Mouse (Mus musculus) embryonic stem cell, embryonic (primary cell): Measurements from ENCODE around the gene Pla2g2e.

Experiments used
- CTCF ChIA-PET, 4 experiments: fragments of 300-600 bp in 2 of 4; fragments of 350-600 bp in 2 of 4; sonication (Branson Sonifier 250); formaldehyde crosslinking; loops; one replicate each; lab custom pipeline; 2022; ENCODE audit warnings: inconsistent platforms in 2 of 4; lab: Charles Lee
- POLR2A ChIA-PET, 4 experiments: fragments of 300-600 bp in 2 of 4; fragments of 350-600 bp in 2 of 4; sonication (Branson Sonifier 250); formaldehyde crosslinking; loops; one replicate each; lab custom pipeline; 2022; ENCODE audit warnings: antibody characterized with exemption in 4 of 4, inconsistent platforms in 1 of 4; lab: Charles Lee

Pla2g2e gene

DNA sequence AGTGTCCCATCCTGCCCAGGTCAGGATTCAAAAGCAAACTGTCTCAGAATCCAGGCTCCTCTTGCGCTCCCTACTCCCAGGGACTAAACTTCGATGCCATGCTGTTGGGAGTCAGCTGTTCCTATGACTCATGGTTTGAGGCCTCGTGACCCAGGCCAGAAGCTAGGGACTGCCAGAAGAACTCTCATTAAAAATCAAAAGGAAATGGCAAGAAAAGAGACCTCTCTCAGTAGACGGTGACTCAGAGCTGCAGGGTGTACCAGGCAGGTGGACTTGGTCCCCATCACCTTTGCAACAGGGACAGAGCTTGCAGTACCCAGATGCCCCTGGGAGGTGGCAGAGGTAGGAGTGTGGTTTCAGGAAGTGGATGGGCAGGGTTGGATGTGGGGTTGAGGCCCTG, at the start of gene Pla2g2e:
TSS of gene Pla2g2e (plus strand) at position 212 of the 400 bp plus-strand sequence.
- CTCF ChIA-PET, result interaction anchor here (0.6 to 1.8 kb wide), 9 partner anchors 11 to 375 kb away, joined by 3 to 6 read pairs (median 4); no protein-coding TSS in a partner anchor
- POLR2A ChIA-PET, result interaction anchor here in 1 of 4 experiments (0.9 kb wide), 1 partner anchor 9 kb away, joined by 3 read pairs; no protein-coding TSS in a partner anchor

DNA sequence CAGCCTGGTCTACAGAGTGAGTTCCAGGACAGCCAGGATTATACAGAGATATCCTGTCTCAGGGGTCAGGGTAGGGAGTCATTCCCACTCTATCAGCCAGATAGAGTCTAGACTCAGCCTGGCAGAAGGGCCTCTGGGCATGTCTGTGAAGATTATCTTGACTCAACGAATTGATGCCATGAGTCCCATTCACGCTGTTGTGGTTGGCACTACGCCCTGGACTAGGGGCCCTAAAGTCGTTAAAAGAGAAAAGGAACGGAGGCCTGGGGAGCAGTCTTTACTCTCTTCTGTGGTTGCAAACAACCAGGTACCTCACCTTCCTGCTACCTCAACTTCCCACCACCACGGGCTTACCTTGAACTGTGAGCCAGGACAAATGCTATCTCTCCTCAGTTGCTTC, 37.9 kb upstream of the Pla2g2e start:
- CTCF ChIA-PET, result interaction anchor here in 1 of 4 experiments (2.5 kb wide), 1 partner anchor 17 kb away, joined by 17 read pairs; no protein-coding TSS in a partner anchor
- POLR2A ChIA-PET, result no interaction called here

GRCm38 (mm10) chr4:138840726-138841125, 37.0 kb upstream of the Pla2g2e start:
- ChIA-PET POLR2A (interaction anchor here in 1 of 4 experiments (0.5 to 1.6 kb wide), 4 partner anchors 11 to 165 kb away, joined by 3 to 4 read pairs (median 3); no protein-coding TSS in a partner anchor), CTCF (interaction anchor here (0.6 to 2.5 kb wide), 7 partner anchors 15 to 558 kb away, joined by 3 to 17 read pairs (median 4); no protein-coding TSS in a partner anchor)

- ChIA-PET POLR2A (interaction anchor here in 1 of 4 experiments (1.1 to 1.6 kb wide), 2 partner anchors 12 to 133 kb away, joined by 3 to 4 read pairs; no protein-coding TSS in a partner anchor), CTCF (interaction anchor here (0.6 to 2.5 kb wide), 7 partner anchors 10 to 559 kb away, joined by 3 to 17 read pairs (median 4); no protein-coding TSS in a partner anchor)
Measured at GRCm38 (mm10) chr4:138841386-138841785, 36.4 kb upstream of the Pla2g2e start.

- CTCF ChIA-PET, result interaction anchor here (0.6 to 4.0 kb wide), 39 partner anchors 9 to 532 kb away, joined by 3 to 24 read pairs (median 4); partner anchors contain the start of gene Pla2g2e (in 2 of the 4)
- POLR2A ChIA-PET, result interaction anchor here in 3 of 4 experiments (0.5 to 1.8 kb wide), 12 partner anchors 29 to 1048 kb away, joined by 3 to 11 read pairs (median 4); no protein-coding TSS in a partner anchor
Measured at GRCm38 (mm10) chr4:138851463-138851862, 26.3 kb upstream of the Pla2g2e start.

- POLR2A ChIA-PET, result interaction anchor here in 2 of 4 experiments (0.5 to 1.9 kb wide), 4 partner anchors 12 to 408 kb away, joined by 3 to 6 read pairs (median 4); no protein-coding TSS in a partner anchor
- CTCF ChIA-PET, result interaction anchor here in 3 of 4 experiments (0.7 to 4.0 kb wide), 6 partner anchors 104 to 1176 kb away, joined by 3 to 24 read pairs (median 8); no protein-coding TSS in a partner anchor
Measured at GRCm38 (mm10) chr4:138852961-138853360, 24.8 kb upstream of the Pla2g2e start.

DNA sequence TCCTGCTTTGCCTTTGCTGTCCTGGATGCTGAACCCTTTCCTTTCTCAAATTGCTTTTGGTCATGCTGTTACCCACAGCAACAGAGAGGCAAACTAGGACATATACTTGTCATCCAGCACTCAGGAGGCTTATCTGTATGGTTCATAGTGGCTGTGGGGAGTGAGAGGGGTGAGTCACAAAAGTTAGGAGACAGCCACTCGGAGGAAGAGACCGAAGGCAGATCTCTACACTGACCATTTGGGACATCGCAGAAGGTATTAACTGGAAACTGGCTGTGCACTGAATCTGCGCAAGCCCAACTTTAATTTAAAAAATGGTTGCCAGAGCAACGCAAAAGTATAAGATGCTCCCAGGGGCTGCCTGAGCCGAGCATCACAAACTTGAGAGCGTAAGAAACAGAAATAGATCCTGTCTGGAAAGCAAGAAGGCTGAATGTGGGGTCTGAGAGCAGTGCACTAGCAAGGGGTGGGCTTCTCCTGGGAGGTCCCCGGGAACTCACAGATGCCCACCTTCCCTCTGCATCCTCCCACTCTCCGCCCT, 22.6 kb upstream of the Pla2g2e start:
- POLR2A ChIA-PET, result interaction anchor here in 2 of 4 experiments (0.7 to 0.8 kb wide), 2 partner anchors 147 to 488 kb away, joined by 3 to 4 read pairs; no protein-coding TSS in a partner anchor
- CTCF ChIA-PET, result interaction anchor here in 1 of 4 experiments (1.2 kb wide), 3 partner anchors 147 to 407 kb away, joined by 3 read pairs; no protein-coding TSS in a partner anchor

GRCm38 (mm10) chr4:138856491-138856890, 21.3 kb upstream of the Pla2g2e start:
- CTCF ChIA-PET, result interaction anchor here (0.5 to 3.8 kb wide), 154 partner anchors 8 to 1079 kb away, joined by 3 to 60 read pairs (median 4); partner anchors contain the start of genes Otud3 (in 2 of the 4), Pla2g2e (in 2 of the 4), Camk2n1 (in 1 of the 4) and Fam43b (in 1 of the 4)
- POLR2A ChIA-PET, result interaction anchor here in 3 of 4 experiments (0.6 to 1.8 kb wide), 16 partner anchors 13 to 412 kb away, joined by 3 to 7 read pairs (median 3); partner anchors contain the start of gene Otud3 (in 1 of the 3)

DNA sequence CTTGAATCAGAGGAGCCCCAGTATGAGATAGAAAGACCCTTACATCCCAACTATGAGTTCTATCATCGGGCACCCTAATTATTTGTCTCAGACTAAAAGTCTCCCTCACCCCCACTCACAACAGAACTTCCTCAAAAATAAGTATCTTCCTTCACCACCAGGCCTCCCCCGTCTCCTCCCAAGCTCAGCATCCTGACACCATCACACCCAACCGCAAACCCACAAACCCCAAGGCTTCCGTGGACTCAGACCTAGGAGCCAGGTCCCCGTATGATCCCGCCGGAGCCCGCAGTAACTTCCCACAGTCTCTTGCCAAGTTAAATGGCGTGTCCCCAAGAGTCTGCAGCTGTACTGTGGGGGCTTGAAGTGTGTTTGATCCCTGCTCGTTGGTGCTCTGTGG, 20.2 kb upstream of the Pla2g2e start:
- CTCF ChIA-PET, result interaction anchor here in 3 of 4 experiments (0.6 to 3.8 kb wide), 32 partner anchors 11 to 826 kb away, joined by 3 to 60 read pairs (median 5); partner anchors contain the start of gene Mul1 (in 1 of the 3)
- POLR2A ChIA-PET, result interaction anchor here (0.5 to 2.7 kb wide), 10 partner anchors 14 to 410 kb away, joined by 3 to 14 read pairs (median 4); no protein-coding TSS in a partner anchor

DNA sequence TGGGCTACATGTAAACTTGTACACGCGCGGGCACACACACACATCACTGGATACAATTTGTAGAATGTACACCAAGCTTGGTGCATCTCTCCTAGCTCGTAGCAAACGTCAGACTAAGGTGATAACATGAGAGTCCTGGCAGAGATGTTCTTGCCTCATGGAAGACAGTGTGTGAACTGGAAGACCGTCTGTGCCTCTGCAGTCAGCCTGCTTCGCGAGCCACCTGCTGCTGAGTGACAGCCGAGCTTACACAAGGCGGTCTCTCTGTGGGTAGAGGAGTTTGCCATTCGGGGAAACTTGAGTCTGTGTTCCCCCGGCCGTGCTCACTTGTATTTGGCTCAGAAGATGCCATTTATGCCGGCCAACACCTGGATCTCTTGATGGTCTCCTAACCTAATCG, 19.3 kb upstream of the Pla2g2e start:
- CTCF ChIA-PET, result interaction anchor here (0.6 to 3.8 kb wide), 47 partner anchors 10 to 786 kb away, joined by 3 to 21 read pairs (median 4); partner anchors contain the start of genes Gm13030 (in 1 of the 4), Mul1 (in 1 of the 4), Otud3 (in 1 of the 4) and Pla2g2e (in 1 of the 4)
- POLR2A ChIA-PET, result interaction anchor here (0.6 to 2.7 kb wide), 12 partner anchors 15 to 414 kb away, joined by 3 to 14 read pairs (median 4); no protein-coding TSS in a partner anchor

- POLR2A ChIA-PET, result interaction anchor here in 3 of 4 experiments (0.6 to 2.7 kb wide), 19 partner anchors 16 to 415 kb away, joined by 3 to 14 read pairs (median 4); no protein-coding TSS in a partner anchor
- CTCF ChIA-PET, result interaction anchor here (0.5 to 3.8 kb wide), 79 partner anchors 9 to 1951 kb away, joined by 3 to 21 read pairs (median 4); partner anchors contain the start of genes Gm13030 (in 1 of the 4), Mul1 (in 1 of the 4), Otud3 (in 1 of the 4) and Padi3 (in 1 of the 4)
Measured at GRCm38 (mm10) chr4:138859245-138859644, 18.5 kb upstream of the Pla2g2e start.

DNA sequence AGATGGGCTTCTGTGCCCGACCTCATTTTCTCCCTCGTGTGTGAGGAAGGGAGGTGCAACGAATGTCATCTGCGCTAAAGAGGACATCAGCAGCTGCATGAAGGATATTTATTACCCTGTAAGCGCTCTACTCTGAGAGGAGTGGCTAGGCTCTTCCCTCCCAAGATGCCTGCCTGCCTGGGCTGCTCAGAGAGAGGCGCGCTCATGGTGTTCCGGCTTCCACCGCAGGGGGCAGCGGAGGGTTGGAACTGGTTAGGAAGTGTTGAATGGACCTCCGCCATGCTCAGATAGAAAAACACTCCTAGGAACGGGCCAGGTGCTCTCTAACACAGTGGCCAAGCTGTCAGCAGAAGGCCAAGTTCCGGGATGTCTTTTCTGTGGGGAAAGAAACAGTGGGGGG, 18.0 kb upstream of the Pla2g2e start:
- ChIA-PET CTCF (interaction anchor here (0.6 to 3.8 kb wide), 48 partner anchors 8 to 895 kb away, joined by 3 to 21 read pairs (median 4); partner anchors contain the start of genes Mul1 (in 1 of the 4), Otud3 (in 1 of the 4), Pink1 (in 1 of the 4) and Pla2g2c (in 1 of the 4)), POLR2A (interaction anchor here in 3 of 4 experiments (0.8 to 2.7 kb wide), 14 partner anchors 23 to 415 kb away, joined by 3 to 14 read pairs (median 4); no protein-coding TSS in a partner anchor)

DNA sequence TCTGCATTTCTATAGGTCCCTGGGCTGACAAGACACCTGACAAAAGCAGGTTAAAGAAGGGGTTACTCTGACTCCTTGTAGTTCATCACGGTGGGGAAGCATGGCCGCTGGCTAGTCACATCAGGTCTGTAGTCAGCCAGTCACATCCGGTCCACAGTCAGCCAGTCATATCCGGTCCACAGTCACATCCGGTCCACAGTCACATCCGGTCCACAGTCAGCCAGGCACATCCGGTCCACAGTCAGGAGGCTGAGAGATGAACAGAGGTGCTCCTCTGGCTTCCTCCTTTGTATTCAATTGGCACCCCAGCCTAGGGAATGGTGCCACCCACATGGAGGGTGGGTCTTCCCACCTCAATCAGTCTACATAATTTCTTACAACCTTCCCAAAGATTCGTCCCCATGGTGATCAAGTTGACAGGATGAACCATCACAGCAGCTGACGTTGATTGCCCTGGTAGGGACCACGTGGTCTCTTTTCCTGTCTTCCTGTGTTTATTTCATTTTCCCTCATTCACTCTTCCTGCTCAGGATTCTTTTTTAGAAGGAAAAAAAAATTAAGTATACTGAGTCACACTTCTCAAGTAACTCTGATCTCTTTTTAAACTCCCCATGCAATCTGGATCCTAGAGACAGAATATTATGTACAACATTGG, 14.3 kb upstream of the Pla2g2e start, which contains the start of gene Pla2g5:
TSS of gene Pla2g5 (minus strand) at position 139 of the 655 bp plus-strand sequence.
- ChIA-PET CTCF (no interaction called here), POLR2A (interaction anchor here in 1 of 4 experiments (0.6 kb wide), 1 partner anchor 229 kb away, joined by 4 read pairs; the partner anchor contains the start of gene Nbl1)

DNA sequence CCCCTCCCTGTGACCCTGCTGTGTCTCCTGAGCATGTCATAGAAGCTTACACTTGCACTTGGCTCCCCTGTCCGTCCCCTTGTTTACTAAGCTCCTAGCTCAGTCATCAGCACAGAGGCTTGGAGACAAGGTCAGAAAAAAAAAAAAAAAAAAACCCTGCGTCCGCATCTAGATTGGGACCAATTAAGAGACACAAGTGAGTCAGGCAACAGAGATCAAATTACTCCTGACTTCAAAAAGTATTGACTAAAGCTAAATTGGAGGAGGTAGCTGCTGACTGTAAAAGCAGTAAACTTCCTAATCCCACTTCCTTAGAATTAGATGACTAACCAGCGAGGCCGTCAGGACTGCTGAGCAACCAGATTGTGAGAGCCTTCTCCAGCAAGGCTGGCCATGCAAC, 12.7 kb upstream of the Pla2g2e start:
- CTCF ChIA-PET, result interaction anchor here (0.6 to 1.5 kb wide), 23 partner anchors 9 to 1851 kb away, joined by 3 to 8 read pairs (median 4); partner anchors contain the start of genes Htr6 (in 1 of the 4) and Pla2g2e (in 1 of the 4)
- POLR2A ChIA-PET, result interaction anchor here in 3 of 4 experiments (0.6 to 1.2 kb wide), 11 partner anchors 12 to 956 kb away, joined by 3 to 5 read pairs (median 4); no protein-coding TSS in a partner anchor

- POLR2A ChIA-PET, result interaction anchor here in 1 of 4 experiments (1.1 kb wide), 1 partner anchor 47 kb away, joined by 3 read pairs; the partner anchor contains the start of gene Otud3
- CTCF ChIA-PET, result interaction anchor here in 2 of 4 experiments (0.6 to 1.5 kb wide), 3 partner anchors 9 to 162 kb away, joined by 3 to 6 read pairs (median 4); no protein-coding TSS in a partner anchor
Measured at GRCm38 (mm10) chr4:138865991-138866390, 11.8 kb upstream of the Pla2g2e start.

DNA sequence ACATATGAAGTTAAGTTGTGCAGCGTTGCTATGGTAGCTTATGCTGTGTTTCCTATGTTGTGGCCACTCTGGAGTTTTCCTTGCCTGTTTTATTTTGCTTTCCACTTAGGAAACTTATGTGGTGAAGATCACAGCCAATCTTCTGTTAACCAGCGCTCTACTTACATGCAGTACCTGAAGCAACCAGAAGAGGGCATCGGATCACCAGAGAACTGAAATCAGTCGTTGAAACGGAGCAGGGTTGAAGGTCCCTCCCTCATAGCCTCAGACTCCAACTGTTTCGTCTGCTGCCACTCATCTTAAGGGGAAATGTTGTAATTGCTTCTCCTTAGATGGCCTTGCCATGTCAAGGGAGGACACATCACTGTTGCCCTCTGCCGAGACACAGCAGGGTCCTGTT, 11.3 kb upstream of the Pla2g2e start:
- POLR2A ChIA-PET, result interaction anchor here in 1 of 4 experiments (1.1 kb wide), 1 partner anchor 47 kb away, joined by 3 read pairs; the partner anchor contains the start of gene Otud3

More for the DNA sequence above, 11.3 kb upstream of the Pla2g2e start:
- CTCF ChIA-PET, result interaction anchor here in 2 of 4 experiments (0.6 to 1.5 kb wide), 5 partner anchors 10 to 162 kb away, joined by 3 to 6 read pairs (median 3); no protein-coding TSS in a partner anchor
